Mouse (Mus musculus) mouse embryonic stem cell (cell line): ENCODE results near the gene Fndc8.

Experiments
- in situ Hi-C, 2 experiments: fragments of 300-500 bp; cut with MboI; formaldehyde crosslinking; loops; 1 replicate in 1 of 2; 3 replicates in 1 of 2; pipeline ENCODE4 v1.14.3; 2019 to 2020; ENCODE audit warnings: low sequenced_read_pairs in 2 of 2, low pct_unique_long_range_greater_than_20kb in 1 of 2, mixed read lengths in 1 of 2; ENCODE audit not compliant: unreplicated experiment in 1 of 2

Fndc8 gene

GRCm38 (mm10) chr11:82865957-82866356 is 26.0 kb upstream of the Fndc8 start:
- in situ Hi-C loops: no loop called here

GRCm38 (mm10) chr11:82866850-82867564 is 24.9 kb upstream of the Fndc8 start:
- in situ Hi-C loops: no loop called here

- in situ Hi-C loops: no loop called here
Observed at GRCm38 (mm10) chr11:82867956-82868355, 24.0 kb upstream of the Fndc8 start.

- in situ Hi-C loops: no loop called here
Observed at GRCm38 (mm10) chr11:82869506-82870172, 22.3 kb upstream of the Fndc8 start.

- in situ Hi-C loops: no loop called here
Observed at GRCm38 (mm10) chr11:82870173-82871030, 21.5 kb upstream of the Fndc8 start.

GRCm38 (mm10) chr11:82871031-82871446 is 20.9 kb upstream of the Fndc8 start, which contains the start of gene Rffl:
Gene Rffl (minus strand): TSS chr11:82871210.
- in situ Hi-C loops: no loop called here

- in situ Hi-C loops: loop anchor here in 1 of 2 experiments (25.0 kb wide), 1 partner anchor 263 kb away; no protein-coding TSS in a partner anchor
Observed at GRCm38 (mm10) chr11:82874924-82875323, 17.0 kb upstream of the Fndc8 start.

GRCm38 (mm10) chr11:82875631-82876030 is 16.3 kb upstream of the Fndc8 start:
- in situ Hi-C loops: loop anchor here in 1 of 2 experiments (25.0 kb wide), 1 partner anchor 263 kb away; no protein-coding TSS in a partner anchor

GRCm38 (mm10) chr11:82877726-82878344 is 14.1 kb upstream of the Fndc8 start:
- in situ Hi-C loops: loop anchor here in 1 of 2 experiments (25.0 kb wide), 1 partner anchor 266 kb away; no protein-coding TSS in a partner anchor

- in situ Hi-C loops: loop anchor here (10.0 to 25.0 kb wide), 2 partner anchors 138 to 271 kb away; no protein-coding TSS in a partner anchor
Observed at GRCm38 (mm10) chr11:82883180-82883579, 8.7 kb upstream of the Fndc8 start.

GRCm38 (mm10) chr11:82886559-82886958 is 5.4 kb upstream of the Fndc8 start:
- in situ Hi-C loops: loop anchor here (5.0 to 25.0 kb wide), 3 partner anchors 69 to 274 kb away; no protein-coding TSS in a partner anchor

GRCm38 (mm10) chr11:82888491-82888946 is 3.4 kb upstream of the Fndc8 start:
- in situ Hi-C loops: loop anchor here (5.0 to 25.0 kb wide), 3 partner anchors 71 to 276 kb away; no protein-coding TSS in a partner anchor

GRCm38 (mm10) chr11:82889524-82890341 is 2.2 kb upstream of the Fndc8 start:
- in situ Hi-C loops: loop anchor here (5.0 to 25.0 kb wide), 3 partner anchors 72 to 277 kb away; no protein-coding TSS in a partner anchor

GRCm38 (mm10) chr11:82890342-82890762 is 1.6 kb upstream of the Fndc8 start, which contains the start of gene Rad51d:
Gene Rad51d (minus strand): TSS chr11:82890614.
- in situ Hi-C loops: loop anchor here in 1 of 2 experiments (25.0 kb wide), 1 partner anchor 278 kb away; no protein-coding TSS in a partner anchor

GRCm38 (mm10) chr11:82897478-82897877 is 5.6 kb downstream of the Fndc8 start:
- in situ Hi-C loops: loop anchor here in 1 of 2 experiments (25.0 kb wide), 1 partner anchor 285 kb away; no protein-coding TSS in a partner anchor

GRCm38 (mm10) chr11:82899720-82900119 is 7.8 kb downstream of the Fndc8 start:
- in situ Hi-C loops: loop anchor here in 1 of 2 experiments (25.0 kb wide), 2 partner anchors 287 to 288 kb away; partner anchors contain the start of genes Slfn3 and Slfn4
